Comparison of ENCODE assay signal across 12 mouse cellular contexts in the genomic region with DNA sequence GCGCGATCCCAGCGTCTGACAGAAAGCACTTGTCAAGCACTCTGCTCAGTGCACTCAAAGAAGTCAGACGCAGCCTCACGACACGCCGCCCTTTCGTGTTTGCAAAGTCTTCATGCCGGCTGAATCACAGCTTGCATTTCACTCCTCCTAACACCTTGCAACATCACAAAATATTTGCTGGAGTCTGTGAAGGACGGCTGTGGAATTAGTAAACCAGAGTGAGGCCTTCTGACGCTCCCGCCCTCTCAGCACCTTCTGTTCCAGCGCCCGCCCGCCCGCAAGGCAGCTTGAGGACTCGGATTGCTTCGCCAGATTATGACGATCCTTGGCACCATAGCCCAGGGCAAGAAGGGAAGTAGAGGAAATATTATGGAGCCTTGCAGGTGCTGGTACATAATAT. TPM values are rescaled to one million over a fixed set of nuclear protein-coding genes. Genes with fewer than 3 reads are reported as not detected.
DNase-seq lines count a peak whose midpoint lies in the region; ATAC-seq lines count a peak whose summit lies in the region.
"Had no signal": no experiment of that assay in that cellular context is flagged by ENCODE, and none has a peak within 500 bp of the region (broad histone marks: within the 10 kb centered on the region; RNA-seq: fewer than 3 reads in every experiment).

No protein-coding gene starts in this region.

- DNase-seq in forebrain, embryonic 11.5 days (ENCODE audit: low spot score): no peak
- DNase-seq in adrenal gland, postnatal 25 days: peak; percentile 40
- DNase-seq in layer of hippocampus, postnatal 10 days (ENCODE audit: low spot score in 2 of 2): peak; percentile 36 to 50
- DNase-seq in lung, postnatal 36 days: peak; percentile 61
- DNase-seq in urinary bladder, adult 2 months (ENCODE audit: low spot score): no peak
- no peak for DNase-seq in cerebellum, adult 18-20 months
- DNase-seq in spleen, adult 12 weeks (ENCODE audit: low spot score): no peak
- DNase-seq: kidney, adult 18-20 months had no signal

- H3K4me1 ChIP-seq in forebrain, embryonic 15.5 days: 0 out of 2 replicates have a peak, but pooled peaks cover 5% of the 10 kb centered on the region
- H3K4me1 ChIP-seq in forebrain, embryonic 11.5 days (replicated peaks; ENCODE audit: control insufficient read depth, insufficient read depth, low read length): no peaks in the 10 kb centered on the region
- H3K4me1 ChIP-seq: limb, embryonic 15.5 days; neural tube, embryonic 12.5 days had no signal

- 56% methylated on average over 19 of the region's 19 CpGs for WGBS in forebrain, embryonic 15.5 days
- 80% methylated on average over 19 of the region's 19 CpGs for WGBS in forebrain, embryonic 11.5 days

- no peak overlapping the region for H3K4me3 ChIP-seq in forebrain, embryonic 15.5 days
- no peak overlapping the region for H3K4me3 ChIP-seq in forebrain, embryonic 11.5 days (ENCODE audit: low read depth, low read length)
- H3K4me3 ChIP-seq: heart, adult 2 months; limb, embryonic 15.5 days; neural tube, embryonic 12.5 days had no signal

- H3K9me3 ChIP-seq in forebrain, embryonic 15.5 days: no peaks in the 10 kb centered on the region
- no peaks in the 10 kb centered on the region for H3K9me3 ChIP-seq in forebrain, embryonic 11.5 days (ENCODE audit: control insufficient read depth, low read length)
- H3K9me3 ChIP-seq: limb, embryonic 15.5 days; neural tube, embryonic 12.5 days had no signal

- no peak overlapping the region for H3K9ac ChIP-seq in forebrain, embryonic 15.5 days (replicated peaks)
- no peak overlapping the region for H3K9ac ChIP-seq in forebrain, embryonic 11.5 days (ENCODE audit: low read length)
- H3K9ac ChIP-seq: limb, embryonic 15.5 days; neural tube, embryonic 12.5 days had no signal

- no peaks in the 10 kb centered on the region for H3K27me3 ChIP-seq in forebrain, embryonic 15.5 days
- no peaks in the 10 kb centered on the region for H3K27me3 ChIP-seq in forebrain, embryonic 11.5 days (ENCODE audit: control insufficient read depth, insufficient read depth, low read length)
- H3K27me3 ChIP-seq: limb, embryonic 15.5 days; neural tube, embryonic 12.5 days had no signal

- H3K4me2 ChIP-seq in forebrain, embryonic 15.5 days (replicated peaks): 0 out of 2 replicates have a peak overlapping the region, but pooled peaks have one; percentile 7
- H3K4me2 ChIP-seq in forebrain, embryonic 11.5 days (ENCODE audit: low read depth, low read length, severe bottlenecking): no peak overlapping the region
- H3K4me2 ChIP-seq: limb, embryonic 15.5 days; neural tube, embryonic 12.5 days had no signal

- H3K36me3 ChIP-seq in forebrain, embryonic 15.5 days: peaks cover 6% of the 10 kb centered on the region; the same call in 1 of the 2 replicates
- H3K36me3 ChIP-seq in forebrain, embryonic 11.5 days (ENCODE audit: control insufficient read depth, insufficient read depth, low read length): no peaks in the 10 kb centered on the region
- H3K36me3 ChIP-seq: limb, embryonic 15.5 days had no signal

- no peak overlapping the region for H3K27ac ChIP-seq in forebrain, embryonic 15.5 days (replicated peaks)
- H3K27ac ChIP-seq in forebrain, embryonic 11.5 days (ENCODE audit: low read depth, low read length): no peak overlapping the region
- H3K27ac ChIP-seq: heart, adult 2 months; limb, embryonic 15.5 days; neural tube, embryonic 12.5 days had no signal

- no peak; the same call in 1 of the 2 replicates for ATAC-seq in forebrain, embryonic 15.5 days (replicated peaks)
- no peak for ATAC-seq in forebrain, embryonic 11.5 days (replicated peaks; ENCODE audit: low FRiP score)

RNA-seq across cellular contexts. Expression of a gene that starts 16.4 kb away (rescaled TPM):
- polyA plus RNA-seq in forebrain, embryonic 15.5 days (2015; fragmentation: Nextera tagmentation; extraction: Ambion mirVana): 228 and 240 TPM in 2 replicates
- polyA plus RNA-seq in forebrain, embryonic 11.5 days (2014; fragmentation: Nextera tagmentation; extraction: Ambion mirVana): 147 and 169 TPM in 2 replicates
- 67.1 and 68.5 TPM in 2 replicates for total RNA-seq in adrenal gland, postnatal 25 days (2021)
- 10 to 100 TPM; 53.9 to 59.0 TPM for total RNA-seq in layer of hippocampus, postnatal 10 days (2021)
- 63.6 and 68.5 TPM in 2 replicates for polyA plus RNA-seq in urinary bladder, adult 2 months (2012; rRNA removed)

RNA-seq across cellular contexts. Expression of a gene that starts 16.5 kb away (rescaled TPM):
- 30.2 and 33.0 TPM in 2 replicates for polyA plus RNA-seq in forebrain, embryonic 15.5 days (2015; fragmentation: Nextera tagmentation; extraction: Ambion mirVana)
- 38.6 and 43.8 TPM in 2 replicates for polyA plus RNA-seq in forebrain, embryonic 11.5 days (2014; fragmentation: Nextera tagmentation; extraction: Ambion mirVana)
- 14.0 and 15.4 TPM in 2 replicates for total RNA-seq in adrenal gland, postnatal 25 days (2021)
- total RNA-seq in layer of hippocampus, postnatal 10 days (2021): 10 to 100 TPM; 15.7 to 20.1 TPM
- 25.2 and 36.2 TPM in 2 replicates for polyA plus RNA-seq in urinary bladder, adult 2 months (2012; rRNA removed)

Comparison
In these comparisons a context has a peak if more than half of its experiments do, and no peak if none do; other contexts are left out.
1. DNase-seq: peak in adrenal gland, postnatal 25 days (single experiment), layer of hippocampus, postnatal 10 days (2 of 2) and lung, postnatal 36 days (single experiment); none in forebrain, embryonic 11.5 days (single experiment), urinary bladder, adult 2 months (single experiment), cerebellum, adult 18-20 months (0 of 2) and spleen, adult 12 weeks (single experiment).